Comparison of ENCODE assay signal across 11 mouse cellular contexts in genomic region chr9:44568083-44568455, GRCm38 (mm10). TPM values are rescaled to one million over a fixed set of nuclear protein-coding genes. Genes with fewer than 3 reads are reported as not detected.
A peak's percentile ranks its signal among the peaks of the same experiment; 100 is the strongest.
DNase-seq lines count a peak whose midpoint lies in the region; ATAC-seq and TF ChIP-seq lines count a peak whose summit lies in the region.
"Had no signal": no experiment of that assay in that cellular context is flagged by ENCODE, and none has a peak within 500 bp of the region (broad histone marks: within the 10 kb centered on the region; RNA-seq: fewer than 3 reads in every experiment).

No protein-coding gene starts in this region.

- H3K36me3 ChIP-seq in spleen, adult 2 months (ENCODE audit: control insufficient read depth, insufficient read depth, low read length), result no peaks in the 10 kb centered on the region
- no peaks in the 10 kb centered on the region for H3K36me3 ChIP-seq in liver, embryonic 14.5 days (replicated peaks; ENCODE audit: control insufficient read depth, insufficient read depth, low read depth)
- no peaks in the 10 kb centered on the region for H3K36me3 ChIP-seq in stomach, postnatal 0 days (ENCODE audit: control insufficient read depth, insufficient read depth, low read length)
- no peaks in the 10 kb centered on the region for H3K36me3 ChIP-seq in midbrain, embryonic 11.5 days (ENCODE audit: control insufficient read depth, insufficient read depth, low read length)
- H3K36me3 ChIP-seq: limb, embryonic 15.5 days had no signal

- H3K27ac ChIP-seq in spleen, adult 2 months (ENCODE audit: insufficient read depth, low read length), result peak overlapping the region; percentile 94
- H3K27ac ChIP-seq in liver, embryonic 14.5 days, result peak overlapping the region; percentile 5
- 0 out of 2 replicates have a peak overlapping the region, but pooled peaks have one; percentile 56 for H3K27ac ChIP-seq in stomach, postnatal 0 days (replicated peaks)
- no peak overlapping the region for H3K27ac ChIP-seq in midbrain, embryonic 11.5 days (ENCODE audit: low read depth, low read length)
- H3K27ac ChIP-seq: limb, embryonic 15.5 days had no signal

- WGBS in spleen, adult 2 months, result 6% methylated on average over 7 of the region's 7 CpGs
- WGBS in liver, embryonic 14.5 days (ENCODE audit: insufficient replicate concordance), result 20% methylated on average over 7 of the region's 7 CpGs
- 39% methylated on average over 7 of the region's 7 CpGs for WGBS in stomach, postnatal 0 days
- 37% methylated on average over 7 of the region's 7 CpGs for WGBS in midbrain, embryonic 11.5 days

- no peak overlapping the region; the same call in 1 of the 2 replicates for H3K4me3 ChIP-seq in spleen, adult 2 months (ENCODE audit: extremely low read depth, insufficient read depth, insufficient read length)
- H3K4me3 ChIP-seq in liver, embryonic 14.5 days (ENCODE audit: insufficient read depth in 1 of 2, low read depth in 2 of 2, low read length in 2 of 2), result no peak overlapping the region
- no peak overlapping the region for H3K4me3 ChIP-seq in stomach, postnatal 0 days (ENCODE audit: low read depth, low read length)
- H3K4me3 ChIP-seq in midbrain, embryonic 11.5 days (ENCODE audit: low read depth, low read length), result no peak overlapping the region
- H3K4me3 ChIP-seq: erythroblast, embryonic 14.5 days; limb, embryonic 15.5 days had no signal

- no peak overlapping the region for H3K9ac ChIP-seq in liver, embryonic 14.5 days (replicated peaks)
- H3K9ac ChIP-seq in stomach, postnatal 0 days (ENCODE audit: low read length), result no peak overlapping the region
- no peak overlapping the region for H3K9ac ChIP-seq in midbrain, embryonic 11.5 days (ENCODE audit: low read length)
- H3K9ac ChIP-seq: limb, embryonic 15.5 days had no signal

- peak overlapping the region; percentile 18; the same call in 1 of the 2 replicates for H3K4me2 ChIP-seq in liver, embryonic 14.5 days (ENCODE audit: low read depth)
- no peak overlapping the region for H3K4me2 ChIP-seq in stomach, postnatal 0 days (replicated peaks; ENCODE audit: low read depth)
- no peak overlapping the region for H3K4me2 ChIP-seq in midbrain, embryonic 11.5 days
- H3K4me2 ChIP-seq: limb, embryonic 15.5 days had no signal

- H3K27me3 ChIP-seq in spleen, adult 2 months (ENCODE audit: control insufficient read depth, insufficient read depth, low read length), result no peaks in the 10 kb centered on the region
- H3K27me3 ChIP-seq in liver, embryonic 14.5 days (ENCODE audit: control insufficient read depth, insufficient read depth, low read length), result no peaks in the 10 kb centered on the region
- no peaks in the 10 kb centered on the region for H3K27me3 ChIP-seq in stomach, postnatal 0 days (ENCODE audit: control insufficient read depth, insufficient read depth, low read length)
- no peaks in the 10 kb centered on the region for H3K27me3 ChIP-seq in midbrain, embryonic 11.5 days (ENCODE audit: control insufficient read depth, insufficient read depth, low read length)
- H3K27me3 ChIP-seq: limb, embryonic 15.5 days had no signal

- no peak for TF ChIP-seq CTCF in spleen, adult 2 months (IDR thresholded peaks at IDR 0.05; ENCODE audit: extremely low read depth, insufficient read depth, insufficient read length, insufficient replicate concordance)
- no peak for TF ChIP-seq CTCF in liver, embryonic 14.5 days (IDR thresholded peaks at IDR 0.05; ENCODE audit: low read depth)
- TF ChIP-seq CTCF in stomach, postnatal 0 days (IDR thresholded peaks at IDR 0.05; ENCODE audit: low read depth), result no peak

- no peak for TF ChIP-seq EP300 in liver, embryonic 14.5 days (IDR thresholded peaks at IDR 0.05; ENCODE audit: low read depth)
- no peak for TF ChIP-seq EP300 in stomach, postnatal 0 days (optimal IDR thresholded peaks at IDR 0.05)

- TF ChIP-seq POLR2A in spleen, adult 2 months (IDR thresholded peaks at IDR 0.05; ENCODE audit: low read depth, low read length), result no peak

- DNase-seq in spleen, adult 2 months (ENCODE audit: low read depth in 1 of 2, low spot score in 2 of 2), result peak in 1 of 2 experiments; percentile 78
- no peak for DNase-seq in spleen, postnatal 4 days (ENCODE audit: low spot score in 2 of 2)
- no peak for DNase-seq in liver, embryonic 14.5 days (ENCODE audit: low read depth in 3 of 3, low spot score in 3 of 3)
- peak; percentile 32 for DNase-seq in stomach, postnatal 0 days (ENCODE audit: low spot score)
- no peak for DNase-seq in midbrain, embryonic 11.5 days (ENCODE audit: low spot score, missing footprints)
- DNase-seq in adrenal gland, adult 18-20 months (ENCODE audit: low spot score in 2 of 2), result no peak
- DNase-seq: kidney, adult 18-20 months had no signal

- peaks cover 41% of the 10 kb centered on the region; the same call in 1 of the 2 replicates for H3K4me1 ChIP-seq in spleen, adult 2 months (ENCODE audit: control insufficient read depth, insufficient read depth, insufficient read length)
- peaks cover 17 to 28% of the 10 kb centered on the region in 2 experiments for H3K4me1 ChIP-seq in liver, embryonic 14.5 days (replicated peaks; ENCODE audit: control insufficient read depth in 2 of 2, insufficient read depth in 2 of 2, low read length in 1 of 2)
- H3K4me1 ChIP-seq in stomach, postnatal 0 days (replicated peaks; ENCODE audit: control insufficient read depth, insufficient read depth), result no peaks in the 10 kb centered on the region
- H3K4me1 ChIP-seq in midbrain, embryonic 11.5 days (ENCODE audit: control insufficient read depth, insufficient read depth, low read length), result peaks cover 5% of the 10 kb centered on the region; the same call in 1 of the 2 replicates
- H3K4me1 ChIP-seq: limb, embryonic 15.5 days had no signal

- peak; percentile 70 for ATAC-seq in activated CD4-positive, CD25-positive, alpha-beta regulatory T cell, adult 4 months
- no peak for ATAC-seq in liver, embryonic 14.5 days (ENCODE audit: insufficient read depth)
- ATAC-seq in stomach, postnatal 0 days (ENCODE audit: low FRiP score, low TSS enrichment), result no peak
- ATAC-seq in midbrain, embryonic 11.5 days (ENCODE audit: low FRiP score), result no peak

- H3K9me3 ChIP-seq in liver, embryonic 14.5 days (ENCODE audit: control insufficient read depth, low read length), result no peaks in the 10 kb centered on the region
- H3K9me3 ChIP-seq in stomach, postnatal 0 days (ENCODE audit: control insufficient read depth, low read length), result no peaks in the 10 kb centered on the region
- no peaks in the 10 kb centered on the region for H3K9me3 ChIP-seq in midbrain, embryonic 11.5 days (ENCODE audit: control insufficient read depth, low read length)
- H3K9me3 ChIP-seq: limb, embryonic 15.5 days had no signal

RNA-seq across cellular contexts. Expression of gene Cxcr5, which starts 6.4 kb away (rescaled TPM):
- polyA plus RNA-seq in spleen, adult 2 months (2012; rRNA removed), result 133 and 154 TPM in 2 replicates
- polyA plus RNA-seq in activated CD4-positive, CD25-positive, alpha-beta regulatory T cell, adult 4 months (2017; shearing (Covaris generic)), result 10 to 100 TPM; 49.2 to 80.2 TPM
- 0.03 TPM in 2 replicates for polyA plus RNA-seq in liver, embryonic 14.5 days (2012; rRNA removed)
- not detected in 2 replicates for polyA plus RNA-seq in liver, embryonic 14.5 days (2014; fragmentation: Nextera tagmentation; extraction: Ambion mirVana)
- polyA plus RNA-seq in stomach, postnatal 0 days (2015; fragmentation: Nextera tagmentation; extraction: Ambion mirVana), result 0.13 and 0.21 TPM in 2 replicates
- polyA plus RNA-seq in midbrain, embryonic 11.5 days (2014; fragmentation: Nextera tagmentation; extraction: Ambion mirVana), result 0.10 TPM in 1 of 2 replicates, not detected in the other
- under 1 TPM; 0.16 to 0.40 TPM for total RNA-seq in adrenal gland, adult 18-20 months (2021)
- total RNA-seq: layer of hippocampus, postnatal 14 days had no signal
- polyA plus RNA-seq: erythroblast, embryonic 14.5 days had no signal

RNA-seq across cellular contexts. Expression of gene Ddx6, which starts 36.6 kb away (rescaled TPM):
- polyA plus RNA-seq in spleen, adult 2 months (2012; rRNA removed), result 15.3 and 17.3 TPM in 2 replicates
- polyA plus RNA-seq in activated CD4-positive, CD25-positive, alpha-beta regulatory T cell, adult 4 months (2017; shearing (Covaris generic)), result 10 to 100 TPM; 54.3 to 76.5 TPM
- 6.4 and 9.4 TPM in 2 replicates for polyA plus RNA-seq in liver, embryonic 14.5 days (2012; rRNA removed)
- polyA plus RNA-seq in liver, embryonic 14.5 days (2014; fragmentation: Nextera tagmentation; extraction: Ambion mirVana), result 4.4 and 4.9 TPM in 2 replicates
- 7.9 and 10.4 TPM in 2 replicates for polyA plus RNA-seq in stomach, postnatal 0 days (2015; fragmentation: Nextera tagmentation; extraction: Ambion mirVana)
- 11.9 and 13.8 TPM in 2 replicates for polyA plus RNA-seq in midbrain, embryonic 11.5 days (2014; fragmentation: Nextera tagmentation; extraction: Ambion mirVana)
- 100 to 1,000 TPM; 113 to 140 TPM for total RNA-seq in adrenal gland, adult 18-20 months (2021)

Comparison
In these comparisons a context has a peak if more than half of its experiments do, and no peak if none do; other contexts are left out.
1. RNA of gene Cxcr5, which starts 6.4 kb away (polyA plus RNA-seq): 133 to 154 TPM in spleen, adult 2 months and 49.2 to 80.2 TPM in activated CD4-positive, CD25-positive, alpha-beta regulatory T cell, adult 4 months; 0.13 to 0.21 TPM in stomach, postnatal 0 days, 0.10 TPM in midbrain, embryonic 11.5 days and 0.03 TPM in liver, embryonic 14.5 days; every median in the first group is over 10 times any median in the second.